Mouse (Mus musculus) olfactory bulb, adult 2 months (tissue): ENCODE measurements around the gene Ddx28. TPM values are rescaled to one million over a fixed set of nuclear protein-coding genes. Genes with fewer than 3 reads are reported as not detected.
A peak's percentile ranks its signal among the peaks of the same experiment; 100 is the strongest.

Experiments used
- H3K27ac ChIP-seq: fragments of 200-500 bp; 2 replicates; pipeline ENCODE4 v1.5.1; 2012; ENCODE audit warnings: low read depth, low read length; ENCODE audit not compliant: insufficient read depth
- H3K4me1 ChIP-seq: fragments of 200-500 bp; 2 replicates; pipeline ENCODE4 v1.6.1; 2012; ENCODE audit warnings: low read length; ENCODE audit not compliant: control insufficient read depth, insufficient read depth
- H3K4me3 ChIP-seq: fragments of 200-500 bp; 2 replicates; pipeline ENCODE4 v1.5.1; 2012; ENCODE audit warnings: mild to moderate bottlenecking, low read depth, low read length, moderate library complexity; ENCODE audit not compliant: insufficient read depth
- CTCF ChIP-seq: fragments of 200-500 bp; IDR thresholded peaks from 2 replicates; pipeline ENCODE4 v1.5.1; 2012; ENCODE audit warnings: low read depth, mild to moderate bottlenecking, low read length, moderate library complexity; ENCODE audit not compliant: insufficient read depth
- POLR2A ChIP-seq: fragments of 200-500 bp; IDR thresholded peaks from 2 replicates; pipeline ENCODE4 v1.6.1; 2012; ENCODE audit warnings: mild to moderate bottlenecking, low read depth, low read length, moderate library complexity; ENCODE audit not compliant: insufficient read depth
- WGBS: fragments of 180-500 bp; shearing (Covaris S2); methylation state at CpG from one replicate; pipeline ENCODE4 v1.1.7; 2018; 5-methylcytosine and 5-hydroxymethylcytosine counted together
- polyA plus RNA-seq: library from polyadenylated mRNA; stranded (reverse); fragments of >200 nt; gene quantifications from 2 replicates; pipeline ENCODE4 v1.2.4, GENCODE M21; 2012; ENCODE audit warnings: low replicate concordance; ENCODE audit not compliant: missing spikeins, insufficient read depth, insufficient read length

The Ddx28 gene
- polyA plus RNA-seq, 1 experiment, result not detected

GRCm38 (mm10) chr8:105975363-105975762, 36.3 kb downstream of the Ddx28 start:
- H3K27ac ChIP-seq, result no peak overlapping the region
- TF ChIP-seq POLR2A (no peak), CTCF (no peak)
- no peaks in the 10 kb centered on the region for H3K4me1 ChIP-seq
- WGBS, result 74% methylated on average over 7 of the region's 7 CpGs
- no peak overlapping the region for H3K4me3 ChIP-seq

GRCm38 (mm10) chr8:105971019-105971720, 40.5 kb downstream of the Ddx28 start:
- H3K27ac ChIP-seq, result no peak overlapping the region
- no peak overlapping the region for H3K4me3 ChIP-seq
- TF ChIP-seq CTCF (no peak), POLR2A (no peak)
- WGBS, result 77% methylated on average over 8 of the region's 8 CpGs
- 0 out of 2 replicates have a peak, but pooled peaks cover 3% of the 10 kb centered on the region for H3K4me1 ChIP-seq

DNA sequence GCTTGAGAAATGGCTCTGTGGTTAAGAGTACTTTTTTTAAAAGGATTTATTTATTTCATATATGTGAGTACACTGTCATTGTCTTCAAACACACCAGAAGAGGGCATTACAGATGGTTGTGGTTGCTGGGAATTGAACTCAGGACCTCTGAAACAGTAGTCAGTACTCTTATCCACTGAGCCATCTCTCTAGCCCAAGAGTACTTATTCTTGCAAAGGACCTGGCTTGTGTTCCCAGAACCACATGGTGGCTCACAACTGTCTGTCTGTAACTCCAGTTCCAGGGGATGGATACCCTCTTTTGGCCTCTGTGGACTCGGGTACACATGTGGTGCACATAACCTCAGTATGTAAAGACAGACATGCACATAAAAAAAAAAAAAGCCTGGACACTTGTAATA, 42.3 kb downstream of the Ddx28 start:
- Histone ChIP-seq H3K27ac (no peak overlapping the region), H3K4me1 (peaks cover 12% of the 10 kb centered on the region), H3K4me3 (no peak overlapping the region)
- no peak for TF ChIP-seq POLR2A
- TF ChIP-seq CTCF, result no peak
- 82% methylated on average over 1 of the region's 1 CpGs for WGBS

- H3K27ac ChIP-seq, result no peak overlapping the region
- H3K4me3 ChIP-seq, result no peak overlapping the region
- TF ChIP-seq CTCF, result no peak
- no peak for TF ChIP-seq POLR2A
- 15% methylated on average over 19 of the region's 19 CpGs for WGBS
- peaks cover 14% of the 10 kb centered on the region for H3K4me1 ChIP-seq
Measured at GRCm38 (mm10) chr8:105966692-105967311, 44.9 kb downstream of the Ddx28 start.

DNA sequence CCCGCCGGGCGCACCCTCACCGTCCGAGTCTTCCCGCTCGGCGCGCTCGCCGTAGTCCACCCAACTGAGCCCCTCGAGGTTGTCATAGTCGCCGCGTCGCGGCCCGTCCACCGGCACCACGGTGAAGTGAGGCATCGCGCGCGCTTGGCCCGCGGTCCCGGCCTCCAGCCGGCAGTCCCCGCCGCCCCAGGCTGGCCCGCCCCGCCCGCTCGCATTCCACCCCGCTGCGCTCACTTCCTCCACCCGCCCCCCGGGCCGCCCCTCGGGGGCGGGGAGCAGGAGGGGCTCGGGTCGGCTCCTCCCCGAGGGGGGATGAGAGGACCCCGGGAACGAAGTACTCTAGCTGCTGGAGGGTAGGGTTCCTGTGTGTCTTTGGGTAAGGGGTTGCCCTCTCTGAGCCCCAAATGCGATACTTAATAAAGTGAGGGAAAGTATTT, 45.8 kb downstream of the Ddx28 start, which contains the start of gene Slc12a4:
TSS of gene Slc12a4 (minus strand) at position 193 of the 437 bp plus-strand sequence.
- peaks cover 14% of the 10 kb centered on the region for H3K4me1 ChIP-seq
- under 1% methylated on average over 37 of the region's 47 CpGs for WGBS
- TF ChIP-seq CTCF, result no peak
- no peak for TF ChIP-seq POLR2A
- H3K27ac ChIP-seq, result no peak within 1 kb of the TSS; the same call in 1 of the 2 replicates
- peak within 1 kb of the TSS; percentile 64 for H3K4me3 ChIP-seq

GRCm38 (mm10) chr8:105965266-105965904, 46.3 kb downstream of the Ddx28 start:
- Histone ChIP-seq H3K4me1 (peaks cover 14% of the 10 kb centered on the region), H3K4me3 (peak overlapping the region; percentile 64), H3K27ac (no peak overlapping the region; the same call in 1 of the 2 replicates)
- TF ChIP-seq CTCF (no peak), POLR2A (no peak)
- WGBS, result 6% methylated on average over 40 of the region's 40 CpGs

GRCm38 (mm10) chr8:105964506-105965265, 47.0 kb downstream of the Ddx28 start:
- H3K27ac ChIP-seq, result no peak overlapping the region
- WGBS, result 75% methylated on average over 12 of the region's 12 CpGs
- H3K4me3 ChIP-seq, result peak overlapping the region; percentile 64; the same call in 1 of the 2 replicates
- TF ChIP-seq CTCF (no peak), POLR2A (no peak)
- peaks cover 14% of the 10 kb centered on the region for H3K4me1 ChIP-seq

- Histone ChIP-seq H3K4me1 (peaks cover 21% of the 10 kb centered on the region), H3K27ac (no peak overlapping the region), H3K4me3 (no peak overlapping the region)
- 94% methylated on average over 10 of the region's 10 CpGs for WGBS
- TF ChIP-seq CTCF, result no peak
- TF ChIP-seq POLR2A, result no peak
Measured at GRCm38 (mm10) chr8:105961536-105961935, 50.1 kb downstream of the Ddx28 start.
